Comparison of ENCODE assay signal across 20 mouse cellular contexts in genomic region chr14:29530516-29530915, GRCm38 (mm10).
DNase-seq lines count a peak whose midpoint lies in the region; ATAC-seq lines count a peak whose summit lies in the region.
"Had no signal": no experiment of that assay in that cellular context is flagged by ENCODE, and none has a peak within 500 bp of the region (broad histone marks: within the 10 kb centered on the region; RNA-seq: fewer than 3 reads in every experiment).

No protein-coding gene starts in this region.

- H3K4me3 ChIP-seq in embryonic facial prominence, embryonic 12.5 days = no peak overlapping the region
- no peak overlapping the region for H3K4me3 ChIP-seq in embryonic facial prominence, embryonic 14.5 days (ENCODE audit: low read depth, low read length)
- H3K4me3 ChIP-seq: embryonic facial prominence, embryonic 13.5 days; forebrain, embryonic 13.5 days; forebrain, embryonic 15.5 days had no signal

- no peaks in the 10 kb centered on the region for H3K36me3 ChIP-seq in embryonic facial prominence, embryonic 12.5 days
- H3K36me3 ChIP-seq in embryonic facial prominence, embryonic 14.5 days (ENCODE audit: control insufficient read depth, insufficient read depth, low read length) = no peaks in the 10 kb centered on the region
- H3K36me3 ChIP-seq: forebrain, embryonic 15.5 days; G1E had no signal

- WGBS in embryonic facial prominence, embryonic 12.5 days = 64% methylated on average over 3 of the region's 3 CpGs
- WGBS in embryonic facial prominence, embryonic 14.5 days = 69% methylated on average over 3 of the region's 3 CpGs

- no peaks in the 10 kb centered on the region for H3K9me3 ChIP-seq in embryonic facial prominence, embryonic 12.5 days
- no peaks in the 10 kb centered on the region for H3K9me3 ChIP-seq in embryonic facial prominence, embryonic 14.5 days (ENCODE audit: control insufficient read depth, low read length)
- H3K9me3 ChIP-seq: forebrain, embryonic 13.5 days; forebrain, embryonic 15.5 days had no signal

- H3K4me2 ChIP-seq in embryonic facial prominence, embryonic 12.5 days (replicated peaks) = no peak overlapping the region
- no peak overlapping the region for H3K4me2 ChIP-seq in embryonic facial prominence, embryonic 14.5 days (ENCODE audit: low read depth, low read length)
- H3K4me2 ChIP-seq: embryonic facial prominence, embryonic 13.5 days; forebrain, embryonic 13.5 days; forebrain, embryonic 15.5 days had no signal

- H3K27ac ChIP-seq in embryonic facial prominence, embryonic 12.5 days = no peak overlapping the region
- H3K27ac ChIP-seq in embryonic facial prominence, embryonic 14.5 days (replicated peaks; ENCODE audit: low read depth, low read length) = no peak overlapping the region
- H3K27ac ChIP-seq: embryonic facial prominence, embryonic 13.5 days; forebrain, embryonic 13.5 days; forebrain, embryonic 15.5 days had no signal

- peak; percentile 27; the same call in 1 of the 2 replicates for ATAC-seq in frontal cortex, adult (ENCODE audit: low TSS enrichment)
- 0 out of 2 replicates have a peak, but pooled peaks have one; percentile 60 for ATAC-seq in embryonic facial prominence, embryonic 12.5 days (ENCODE audit: insufficient number of reproducible peaks, insufficient read depth, low FRiP score, low TSS enrichment)
- peak; percentile 87 for ATAC-seq in embryonic facial prominence, embryonic 14.5 days (ENCODE audit: low read depth)
- ATAC-seq in CD4-positive, CD25-positive, alpha-beta regulatory T cell, adult 4 months = no peak
- ATAC-seq: activated CD4-positive, CD25-positive, alpha-beta regulatory T cell, adult 4 months; forebrain, embryonic 13.5 days; forebrain, embryonic 15.5 days; forebrain, postnatal 0 days; Patski had no signal

- no peak for DNase-seq in frontal cortex, postnatal 36 days (ENCODE audit: low spot score in 2 of 2)
- DNase-seq in embryonic facial prominence, embryonic 14.5 days (ENCODE audit: low spot score) = peak; percentile 71
- DNase-seq: adrenal gland, adult 8-10 months; adrenal gland, postnatal 14 days; adrenal gland, postnatal 36 days; cerebellum, adult 11-12 months; cerebellum, adult 2 months; cerebellum, adult 9-10 months; cerebellum, postnatal 10 days; cerebellum, postnatal 25 days; forebrain, postnatal 0 days had no signal

- H3K9ac ChIP-seq in embryonic facial prominence, embryonic 12.5 days = no peak overlapping the region
- no peak overlapping the region for H3K9ac ChIP-seq in embryonic facial prominence, embryonic 14.5 days (ENCODE audit: low read depth, low read length)
- H3K9ac ChIP-seq: embryonic facial prominence, embryonic 13.5 days; forebrain, embryonic 13.5 days; forebrain, embryonic 15.5 days; forebrain, postnatal 0 days had no signal

- 0 out of 2 replicates have a peak, but pooled peaks cover under 1% of the 10 kb centered on the region for H3K4me1 ChIP-seq in embryonic facial prominence, embryonic 12.5 days
- no peaks in the 10 kb centered on the region for H3K4me1 ChIP-seq in embryonic facial prominence, embryonic 14.5 days (ENCODE audit: control insufficient read depth, insufficient read depth, low read length)

- no peaks in the 10 kb centered on the region for H3K27me3 ChIP-seq in embryonic facial prominence, embryonic 12.5 days
- H3K27me3 ChIP-seq in embryonic facial prominence, embryonic 14.5 days (replicated peaks; ENCODE audit: control insufficient read depth, insufficient read depth, low read length) = no peaks in the 10 kb centered on the region; the same call in 1 of the 2 replicates
- H3K27me3 ChIP-seq: embryonic facial prominence, embryonic 13.5 days; forebrain, embryonic 13.5 days; forebrain, embryonic 15.5 days had no signal
